Mouse (Mus musculus) embryonic facial prominence, embryonic 15.5 days (tissue): Measurements from ENCODE around the gene Gm7951. TPM values are rescaled to one million over a fixed set of nuclear protein-coding genes. Genes with fewer than 3 reads are reported as not detected.
"Not testable (repeated sequence)": the region's sequence is repeated elsewhere in the genome, so short reads cannot be mapped to it uniquely, and the experiment has no call there.

Source experiments
- ATAC-seq: fragments of 200-750 bp; cut with Nextera tagmentation; 2 replicates; pipeline ENCODE4 v1.8.0; 2017; ENCODE audit warnings: low read depth, moderate TSS enrichment; ENCODE audit not compliant: insufficient number of reproducible peaks, low FRiP score, low TSS enrichment
- H3K27ac ChIP-seq: fragments of 300-500 bp; sonication (generic); replicated peaks from 2 replicates; pipeline ENCODE4 v1.5.1; 2015; ENCODE audit warnings: mild to moderate bottlenecking, inconsistent platforms
- H3K27me3 ChIP-seq: fragments of 300-500 bp; sonication (generic); 2 replicates; pipeline ENCODE4 v1.6.1; 2015; ENCODE audit warnings: inconsistent platforms
- H3K36me3 ChIP-seq: fragments of 300-500 bp; sonication (generic); 2 replicates; pipeline ENCODE4 v1.6.1; 2015; ENCODE audit warnings: mild to moderate bottlenecking, inconsistent platforms
- H3K4me1 ChIP-seq: fragments of 300-500 bp; sonication (generic); 2 replicates; pipeline ENCODE4 v1.6.1; 2015; ENCODE audit warnings: inconsistent platforms
- H3K4me2 ChIP-seq: fragments of 300-500 bp; sonication (generic); replicated peaks from 2 replicates; pipeline ENCODE4 v1.6.1; 2015; ENCODE audit warnings: mild to moderate bottlenecking, inconsistent platforms
- H3K4me3 ChIP-seq: fragments of 300-500 bp; sonication (generic); replicated peaks from 2 replicates; pipeline ENCODE4 v1.5.1; 2015; ENCODE audit warnings: mild to moderate bottlenecking, inconsistent platforms
- H3K9ac ChIP-seq: fragments of 300-500 bp; sonication (generic); 2 replicates; pipeline ENCODE4 v1.6.1; 2015; ENCODE audit warnings: inconsistent platforms
- H3K9me3 ChIP-seq: fragments of 300-500 bp; sonication (generic); replicated peaks from 2 replicates; pipeline ENCODE4 v1.6.1; 2016; ENCODE audit warnings: inconsistent platforms
- WGBS: fragments of 180-500 bp; shearing (Covaris S2); methylation state at CpG from one replicate; pipeline ENCODE4 v1.1.7; 2015; 5-methylcytosine and 5-hydroxymethylcytosine counted together
- polyA plus RNA-seq: library from polyadenylated mRNA; unstranded; fragments of >200 nt; fragmentation: Nextera tagmentation; extraction: Ambion mirVana; gene quantifications from 2 replicates; pipeline ENCODE4 v1.2.1, GENCODE M21; 2015

Gene Gm7951
- polyA plus RNA-seq, result not detected in 2 replicates

- not testable (repeated sequence) for H3K9me3 ChIP-seq, H3K4me2 ChIP-seq, ATAC-seq, H3K27me3 ChIP-seq, H3K27ac ChIP-seq, H3K4me3 ChIP-seq, H3K9ac ChIP-seq, H3K4me1 ChIP-seq, H3K36me3 ChIP-seq
- WGBS, result 88% methylated on average over 1 of the region's 2 CpGs
Measured at GRCm38 (mm10) chr14:42117269-42117668, at the start of gene Gm7951. Gene Gm7951 (minus strand): TSS chr14:42117369.

GRCm38 (mm10) chr14:42162522-42162921 lies 45.4 kb upstream of the Gm7951 start, which contains the start of gene Gm17027:
Gene Gm17027 (minus strand): TSS chr14:42162622.
- not testable (repeated sequence) for H3K4me3 ChIP-seq, H3K27me3 ChIP-seq, H3K9ac ChIP-seq, H3K36me3 ChIP-seq, H3K27ac ChIP-seq, H3K9me3 ChIP-seq, H3K4me2 ChIP-seq, ATAC-seq, H3K4me1 ChIP-seq
- WGBS, result 90% methylated on average over 2 of the region's 2 CpGs

GRCm38 (mm10) chr14:42134571-42134970 lies 17.4 kb upstream of the Gm7951 start:
- H3K4me3 ChIP-seq, H3K27me3 ChIP-seq, H3K4me1 ChIP-seq, H3K36me3 ChIP-seq, H3K9me3 ChIP-seq, ATAC-seq, H3K27ac ChIP-seq, H3K9ac ChIP-seq, H3K4me2 ChIP-seq: not testable (repeated sequence)
- WGBS, result 80% methylated on average over 7 of the region's 8 CpGs

GRCm38 (mm10) chr14:42133806-42134205 lies 16.6 kb upstream of the Gm7951 start:
- H3K9me3 ChIP-seq, H3K4me1 ChIP-seq, ATAC-seq, H3K9ac ChIP-seq, H3K27me3 ChIP-seq, H3K4me3 ChIP-seq, H3K27ac ChIP-seq, H3K4me2 ChIP-seq, H3K36me3 ChIP-seq: not testable (repeated sequence)
- WGBS, result 60% methylated on average over 10 of the region's 14 CpGs

Other genes with a start within 250 kb of the Gm7951 start
- not detected in 2 replicates for gene Gm7980, start 210.1 kb downstream of the Gm7951 start, polyA plus RNA-seq
- not detected in 2 replicates for gene 1700049E17Rik1, start 192.4 kb downstream of the Gm7951 start, polyA plus RNA-seq
- not detected in 2 replicates for gene 1700024B05Rik, start 173.4 kb downstream of the Gm7951 start, polyA plus RNA-seq
- not detected in 2 replicates for gene Gm6401, start 149.4 kb downstream of the Gm7951 start, polyA plus RNA-seq
- gene Gm3543, start 134.0 kb downstream of the Gm7951 start, polyA plus RNA-seq, result 0.76 TPM in 1 of 2 replicates, not detected in the other
- not detected in 2 replicates for gene Gm17027, start 45.3 kb upstream of the Gm7951 start, polyA plus RNA-seq
- not detected in 2 replicates for gene Gm3573, start 73.4 kb upstream of the Gm7951 start, polyA plus RNA-seq
- gene Gm17026, start 142.7 kb upstream of the Gm7951 start, polyA plus RNA-seq, result not detected in 2 replicates
- gene Gm9611, start 180.0 kb upstream of the Gm7951 start, polyA plus RNA-seq, result not detected in 2 replicates
- not detected in 2 replicates for gene Gm7995, start 192.8 kb upstream of the Gm7951 start, polyA plus RNA-seq